Mouse (Mus musculus): Measurements from ENCODE around the gene Dis3l2. TPM values are rescaled to one million over a fixed set of nuclear protein-coding genes. Genes with fewer than 3 reads are reported as not detected.

Gene Dis3l2
- polyA plus RNA-seq, 1 experiment from 2014 or later = 37.7 TPM

DNA sequence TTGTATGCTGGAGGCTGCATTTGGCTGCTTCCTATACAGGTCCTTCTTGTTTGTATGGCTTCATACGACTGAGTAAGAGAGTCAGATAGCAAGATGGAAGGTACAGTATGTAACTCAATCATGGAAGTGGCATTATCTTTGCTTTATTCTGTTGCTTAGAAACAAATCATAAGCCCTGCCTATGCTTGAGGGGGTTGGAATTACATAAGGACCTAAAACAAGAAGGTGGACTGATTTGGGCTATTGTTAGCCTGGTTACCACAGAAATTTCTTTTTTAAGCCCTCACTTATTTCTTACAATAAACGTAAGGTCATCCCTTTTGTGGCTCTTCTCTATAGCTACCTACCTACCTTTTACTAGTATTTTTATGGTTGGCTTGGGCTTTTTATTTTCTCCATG, 131.4 kb downstream of the Dis3l2 start:
- Histone ChIP-seq H3K27ac (ENCODE audit: low read depth, low read length) (no peak overlapping the region), H3K36me3 (ENCODE audit: control insufficient read depth, insufficient read depth, low read length) (no peaks in the 10 kb centered on the region), H3K4me2 (ENCODE audit: low read depth) (no peak overlapping the region), H3K4me3 (ENCODE audit: low read depth, low read length) (no peak overlapping the region), H3K9ac (ENCODE audit: low read length) (no peak overlapping the region), H3K27me3 (ENCODE audit: control insufficient read depth, insufficient read depth, low read length) (no peaks in the 10 kb centered on the region), H3K9me3 (ENCODE audit: control insufficient read depth, low read length) (no peaks in the 10 kb centered on the region), H3K4me1 (ENCODE audit: control insufficient read depth, insufficient read depth, low read length) (peaks cover 3% of the 10 kb centered on the region; the same call in 1 of the 2 replicates)
- WGBS = 84% methylated on average over 2 of the region's 2 CpGs
- ATAC-seq (ENCODE audit: insufficient read depth, low FRiP score, low TSS enrichment) (no peak), DNase-seq (ENCODE audit: low spot score) (no peak)

DNA sequence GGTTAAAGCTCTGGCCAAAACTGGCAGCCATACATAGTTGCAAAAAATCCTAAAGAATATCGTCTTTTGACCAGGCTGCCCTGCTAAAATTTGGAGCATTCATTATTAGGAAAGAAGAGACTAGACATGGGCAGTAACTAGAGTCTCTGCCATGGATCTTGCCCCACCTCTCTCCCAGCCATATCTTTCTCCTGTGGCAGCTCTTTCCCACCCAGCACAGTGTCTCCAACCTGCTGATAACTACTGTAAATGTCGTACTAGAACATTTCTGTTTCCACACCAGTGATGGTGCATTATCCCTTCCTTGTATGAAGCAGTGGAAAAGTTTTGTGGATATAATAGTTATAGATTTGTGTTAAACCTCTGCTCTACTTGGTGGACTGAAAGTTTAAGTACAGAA, 147.1 kb downstream of the Dis3l2 start:
- Histone ChIP-seq H3K4me3 (ENCODE audit: low read depth, low read length) (no peak overlapping the region), H3K27ac (ENCODE audit: low read depth, low read length) (no peak overlapping the region), H3K9ac (ENCODE audit: low read length) (no peak overlapping the region), H3K36me3 (ENCODE audit: control insufficient read depth, insufficient read depth, low read length) (no peaks in the 10 kb centered on the region), H3K4me2 (ENCODE audit: low read depth) (no peak overlapping the region), H3K4me1 (ENCODE audit: control insufficient read depth, insufficient read depth, low read length) (no peaks in the 10 kb centered on the region), H3K9me3 (ENCODE audit: control insufficient read depth, low read length) (no peaks in the 10 kb centered on the region), H3K27me3 (ENCODE audit: control insufficient read depth, insufficient read depth, low read length) (no peaks in the 10 kb centered on the region)
- ATAC-seq (ENCODE audit: insufficient read depth, low FRiP score, low TSS enrichment) = no peak
- WGBS = 96% methylated on average over 2 of the region's 2 CpGs
- DNase-seq (ENCODE audit: low spot score) = no peak

DNA sequence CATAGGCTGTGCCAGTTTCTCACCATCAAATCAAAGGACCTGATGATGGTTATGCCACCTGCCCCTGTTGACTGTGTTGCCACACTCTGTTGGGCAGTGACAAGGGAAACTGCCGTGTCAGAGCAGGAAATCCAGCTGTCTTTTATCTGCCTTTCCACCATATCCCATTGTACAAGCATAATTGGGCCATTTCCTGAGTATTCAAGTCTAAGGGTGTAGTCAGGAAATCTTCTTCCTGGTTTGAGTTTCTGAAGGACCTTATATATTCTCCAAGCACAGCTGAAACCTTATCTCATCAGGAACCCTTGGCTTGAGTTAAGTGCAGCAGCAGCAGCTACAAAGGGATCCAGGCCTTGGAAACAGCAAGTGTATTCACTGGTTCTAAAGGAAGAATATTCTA, 155.3 kb downstream of the Dis3l2 start:
- DNase-seq (ENCODE audit: low spot score) (no peak), ATAC-seq (ENCODE audit: insufficient read depth, low FRiP score, low TSS enrichment) (no peak)
- Histone ChIP-seq H3K36me3 (ENCODE audit: control insufficient read depth, insufficient read depth, low read length) (no peaks in the 10 kb centered on the region), H3K9me3 (ENCODE audit: control insufficient read depth, low read length) (no peaks in the 10 kb centered on the region), H3K9ac (ENCODE audit: low read length) (no peak overlapping the region), H3K27ac (ENCODE audit: low read depth, low read length) (no peak overlapping the region), H3K4me1 (ENCODE audit: control insufficient read depth, insufficient read depth, low read length) (no peaks in the 10 kb centered on the region), H3K27me3 (ENCODE audit: control insufficient read depth, insufficient read depth, low read length) (no peaks in the 10 kb centered on the region), H3K4me2 (ENCODE audit: low read depth) (no peak overlapping the region), H3K4me3 (ENCODE audit: low read depth, low read length) (no peak overlapping the region)
- WGBS = 67% methylated on average over 1 of the region's 1 CpGs

DNA sequence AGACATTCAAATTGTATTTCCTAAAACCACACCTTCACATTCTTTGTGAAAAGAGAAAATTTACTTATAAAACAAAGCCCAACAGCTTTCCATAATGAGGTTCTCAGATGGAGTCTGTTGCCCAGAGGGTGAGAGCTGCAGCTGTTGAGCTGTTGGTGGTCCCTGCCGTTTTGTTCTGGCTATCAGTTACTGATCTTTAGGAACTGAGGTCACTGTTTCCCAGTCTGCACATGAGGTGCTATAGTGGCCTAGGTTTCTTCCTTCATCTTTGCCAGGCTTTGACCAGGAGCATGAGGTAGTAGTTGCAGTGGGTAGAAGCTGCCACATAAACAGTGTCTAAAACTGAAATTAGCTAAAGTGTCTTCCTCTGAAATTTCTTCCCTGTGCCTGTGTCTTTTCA, 155.8 kb downstream of the Dis3l2 start:
- Histone ChIP-seq H3K9ac (ENCODE audit: low read length) (no peak overlapping the region), H3K27me3 (ENCODE audit: control insufficient read depth, insufficient read depth, low read length) (no peaks in the 10 kb centered on the region), H3K27ac (ENCODE audit: low read depth, low read length) (no peak overlapping the region), H3K9me3 (ENCODE audit: control insufficient read depth, low read length) (no peaks in the 10 kb centered on the region), H3K4me2 (ENCODE audit: low read depth) (no peak overlapping the region), H3K36me3 (ENCODE audit: control insufficient read depth, insufficient read depth, low read length) (no peaks in the 10 kb centered on the region), H3K4me1 (ENCODE audit: control insufficient read depth, insufficient read depth, low read length) (no peaks in the 10 kb centered on the region), H3K4me3 (ENCODE audit: low read depth, low read length) (no peak overlapping the region)
- DNase-seq (ENCODE audit: low spot score) (no peak), ATAC-seq (ENCODE audit: insufficient read depth, low FRiP score, low TSS enrichment) (no peak)
- WGBS = 51% methylated on average over 1 of the region's 1 CpGs

DNA sequence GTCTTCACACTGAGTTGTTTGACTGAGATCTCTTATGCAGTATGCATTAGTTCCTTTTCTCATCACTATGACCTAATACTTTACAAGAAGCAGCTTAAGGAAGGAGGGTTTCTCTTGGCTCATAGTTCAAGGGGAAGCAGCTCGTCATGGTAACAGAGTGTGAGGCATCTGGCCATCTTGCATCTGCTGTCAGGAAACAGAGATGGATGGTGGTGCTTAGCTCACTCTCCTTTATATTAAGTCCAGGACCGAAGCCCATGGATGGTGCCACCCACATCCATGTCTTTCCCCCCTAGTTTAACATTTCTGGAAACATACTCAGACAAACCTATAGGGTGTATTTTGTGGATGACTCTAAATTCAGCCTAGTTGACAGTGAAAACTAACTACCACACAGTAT, 170.1 kb downstream of the Dis3l2 start:
- ATAC-seq (ENCODE audit: insufficient read depth, low FRiP score, low TSS enrichment) (no peak), DNase-seq (ENCODE audit: low spot score) (no peak)
- WGBS = 50% methylated on average over 2 of the region's 2 CpGs

DNA sequence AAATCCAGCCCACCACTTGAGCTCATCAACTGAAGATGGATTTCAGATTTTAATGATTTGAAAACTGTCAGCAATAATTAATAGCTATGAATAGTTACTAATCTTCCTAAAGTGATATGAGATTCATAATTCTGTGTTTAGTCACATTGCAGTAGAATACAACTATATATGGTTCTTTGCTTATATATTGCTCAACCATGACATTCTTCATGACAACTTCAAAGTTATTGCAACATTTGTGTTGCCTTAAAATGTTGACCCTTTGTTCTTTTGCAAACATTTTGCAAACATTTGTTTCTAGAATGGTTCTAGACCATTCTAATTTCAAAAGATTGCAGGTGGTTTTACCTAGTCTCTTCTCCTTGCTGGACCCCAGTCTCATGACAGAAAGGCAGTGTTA, 175.1 kb downstream of the Dis3l2 start:
- no peak overlapping the region for H3K9ac ChIP-seq (ENCODE audit: low read length)
- H3K4me2 ChIP-seq (ENCODE audit: low read depth) = no peak overlapping the region
- H3K27ac ChIP-seq (ENCODE audit: low read depth, low read length) = no peak overlapping the region
- no peaks in the 10 kb centered on the region for H3K9me3 ChIP-seq (ENCODE audit: control insufficient read depth, low read length)
- no peaks in the 10 kb centered on the region for H3K4me1 ChIP-seq (ENCODE audit: control insufficient read depth, insufficient read depth, low read length)
- no peaks in the 10 kb centered on the region for H3K27me3 ChIP-seq (ENCODE audit: control insufficient read depth, insufficient read depth, low read length)
- DNase-seq (ENCODE audit: low spot score) (no peak), ATAC-seq (ENCODE audit: insufficient read depth, low FRiP score, low TSS enrichment) (no peak)
- no peak overlapping the region for H3K4me3 ChIP-seq (ENCODE audit: low read depth, low read length)
- H3K36me3 ChIP-seq (ENCODE audit: control insufficient read depth, insufficient read depth, low read length) = no peaks in the 10 kb centered on the region

More for the DNA sequence above, 170.1 kb downstream of the Dis3l2 start:
- Histone ChIP-seq H3K9ac (ENCODE audit: low read length) (no peak overlapping the region), H3K27ac (ENCODE audit: low read depth, low read length) (no peak overlapping the region), H3K36me3 (ENCODE audit: control insufficient read depth, insufficient read depth, low read length) (no peaks in the 10 kb centered on the region), H3K9me3 (ENCODE audit: control insufficient read depth, low read length) (no peaks in the 10 kb centered on the region), H3K4me1 (ENCODE audit: control insufficient read depth, insufficient read depth, low read length) (no peaks in the 10 kb centered on the region), H3K4me2 (ENCODE audit: low read depth) (no peak overlapping the region), H3K4me3 (ENCODE audit: low read depth, low read length) (no peak overlapping the region), H3K27me3 (ENCODE audit: control insufficient read depth, insufficient read depth, low read length) (no peaks in the 10 kb centered on the region)

DNA sequence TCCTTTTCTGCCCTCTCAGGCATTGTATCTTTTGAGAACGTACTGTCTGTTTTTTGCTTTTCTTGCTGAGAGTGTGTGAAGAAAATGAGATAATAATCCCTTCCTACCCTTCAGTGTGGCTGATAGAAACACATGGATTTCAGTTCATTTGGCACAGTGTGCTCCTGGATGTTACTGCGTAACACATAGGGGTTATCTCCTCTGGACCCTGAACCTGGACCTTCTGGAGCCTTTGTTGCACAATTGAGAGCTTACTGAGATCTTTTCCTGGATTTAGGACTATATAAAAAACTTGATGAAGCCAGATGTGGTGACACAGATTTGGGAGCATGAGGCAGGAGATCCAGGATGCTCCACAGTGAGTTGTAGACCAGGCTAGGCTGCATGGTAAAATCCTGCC, 175.9 kb downstream of the Dis3l2 start:
- Histone ChIP-seq H3K27ac (ENCODE audit: low read depth, low read length) (no peak overlapping the region), H3K9me3 (ENCODE audit: control insufficient read depth, low read length) (no peaks in the 10 kb centered on the region), H3K4me2 (ENCODE audit: low read depth) (no peak overlapping the region), H3K27me3 (ENCODE audit: control insufficient read depth, insufficient read depth, low read length) (no peaks in the 10 kb centered on the region), H3K9ac (ENCODE audit: low read length) (no peak overlapping the region), H3K4me3 (ENCODE audit: low read depth, low read length) (no peak overlapping the region), H3K36me3 (ENCODE audit: control insufficient read depth, insufficient read depth, low read length) (no peaks in the 10 kb centered on the region), H3K4me1 (ENCODE audit: control insufficient read depth, insufficient read depth, low read length) (no peaks in the 10 kb centered on the region)
- ATAC-seq (ENCODE audit: insufficient read depth, low FRiP score, low TSS enrichment) (no peak), DNase-seq (ENCODE audit: low spot score) (no peak)
- 93% methylated on average over 2 of the region's 2 CpGs for WGBS

DNA sequence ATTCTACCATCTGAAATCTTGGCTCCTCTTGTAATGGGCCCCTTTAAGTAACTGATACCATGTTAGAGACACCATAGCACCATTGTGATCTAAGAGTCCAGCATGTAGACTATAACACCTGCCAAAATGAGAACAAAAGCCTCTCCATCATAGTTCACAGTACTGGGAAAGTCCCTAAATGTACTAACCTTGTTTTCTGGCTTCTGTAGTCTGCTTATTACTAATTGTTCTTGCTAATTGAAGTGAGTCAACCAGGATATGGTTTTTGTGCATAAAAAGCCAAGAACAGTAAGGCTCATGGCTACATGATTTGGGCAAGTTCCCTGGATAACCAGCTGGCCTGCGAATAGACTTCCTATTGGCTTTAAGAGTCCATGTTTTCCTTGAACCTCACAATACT, 183.5 kb downstream of the Dis3l2 start:
- Histone ChIP-seq H3K9me3 (ENCODE audit: control insufficient read depth, low read length) (no peaks in the 10 kb centered on the region), H3K27me3 (ENCODE audit: control insufficient read depth, insufficient read depth, low read length) (no peaks in the 10 kb centered on the region), H3K4me2 (ENCODE audit: low read depth) (no peak overlapping the region), H3K4me3 (ENCODE audit: low read depth, low read length) (no peak overlapping the region), H3K9ac (ENCODE audit: low read length) (no peak overlapping the region), H3K27ac (ENCODE audit: low read depth, low read length) (no peak overlapping the region), H3K36me3 (ENCODE audit: control insufficient read depth, insufficient read depth, low read length) (no peaks in the 10 kb centered on the region), H3K4me1 (ENCODE audit: control insufficient read depth, insufficient read depth, low read length) (no peaks in the 10 kb centered on the region)
- no peak for ATAC-seq (ENCODE audit: insufficient read depth, low FRiP score, low TSS enrichment)
- WGBS = 90% methylated on average over 1 of the region's 1 CpGs
- no peak for DNase-seq (ENCODE audit: low spot score)

DNA sequence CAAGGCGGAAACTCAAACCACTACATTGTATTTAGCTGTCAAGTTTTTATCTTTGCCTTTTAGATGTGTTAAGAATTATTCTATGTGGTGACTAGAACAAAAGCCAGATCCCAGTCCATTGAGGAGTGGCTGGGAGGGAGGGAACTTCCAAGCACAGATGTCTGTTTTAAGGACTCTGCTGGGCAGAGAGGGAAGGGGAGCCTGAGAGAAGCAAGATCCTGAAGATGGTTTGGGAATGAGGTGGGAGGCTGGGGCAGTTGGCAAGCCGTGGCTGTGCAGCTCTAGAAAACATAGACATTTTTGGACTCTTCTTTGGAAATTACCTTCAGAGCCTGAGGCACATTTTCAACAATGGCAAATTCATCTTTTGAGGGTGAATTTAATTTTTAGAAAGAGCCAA, 208.9 kb downstream of the Dis3l2 start:
- Histone ChIP-seq H3K4me3 (ENCODE audit: low read depth, low read length) (no peak overlapping the region), H3K27me3 (ENCODE audit: control insufficient read depth, insufficient read depth, low read length) (no peaks in the 10 kb centered on the region), H3K9me3 (ENCODE audit: control insufficient read depth, low read length) (no peaks in the 10 kb centered on the region), H3K27ac (ENCODE audit: low read depth, low read length) (no peak overlapping the region), H3K9ac (ENCODE audit: low read length) (no peak overlapping the region), H3K4me1 (ENCODE audit: control insufficient read depth, insufficient read depth, low read length) (no peaks in the 10 kb centered on the region), H3K4me2 (ENCODE audit: low read depth) (no peak overlapping the region), H3K36me3 (ENCODE audit: control insufficient read depth, insufficient read depth, low read length) (no peaks in the 10 kb centered on the region)
- DNase-seq (ENCODE audit: low spot score) = no peak
- 83% methylated on average over 2 of the region's 2 CpGs for WGBS
- ATAC-seq (ENCODE audit: insufficient read depth, low FRiP score, low TSS enrichment) = no peak
